Mouse (Mus musculus) layer of hippocampus, adult 9-11 months (tissue): ENCODE results near the gene Tcf12.
A peak's percentile ranks its signal among the peaks of the same experiment; 100 is the strongest.

ENCODE experiments used
- DNase-seq: peaks from one replicate; pipeline ENCODE4 v3.0.0; 2022

Tcf12 gene

DNA sequence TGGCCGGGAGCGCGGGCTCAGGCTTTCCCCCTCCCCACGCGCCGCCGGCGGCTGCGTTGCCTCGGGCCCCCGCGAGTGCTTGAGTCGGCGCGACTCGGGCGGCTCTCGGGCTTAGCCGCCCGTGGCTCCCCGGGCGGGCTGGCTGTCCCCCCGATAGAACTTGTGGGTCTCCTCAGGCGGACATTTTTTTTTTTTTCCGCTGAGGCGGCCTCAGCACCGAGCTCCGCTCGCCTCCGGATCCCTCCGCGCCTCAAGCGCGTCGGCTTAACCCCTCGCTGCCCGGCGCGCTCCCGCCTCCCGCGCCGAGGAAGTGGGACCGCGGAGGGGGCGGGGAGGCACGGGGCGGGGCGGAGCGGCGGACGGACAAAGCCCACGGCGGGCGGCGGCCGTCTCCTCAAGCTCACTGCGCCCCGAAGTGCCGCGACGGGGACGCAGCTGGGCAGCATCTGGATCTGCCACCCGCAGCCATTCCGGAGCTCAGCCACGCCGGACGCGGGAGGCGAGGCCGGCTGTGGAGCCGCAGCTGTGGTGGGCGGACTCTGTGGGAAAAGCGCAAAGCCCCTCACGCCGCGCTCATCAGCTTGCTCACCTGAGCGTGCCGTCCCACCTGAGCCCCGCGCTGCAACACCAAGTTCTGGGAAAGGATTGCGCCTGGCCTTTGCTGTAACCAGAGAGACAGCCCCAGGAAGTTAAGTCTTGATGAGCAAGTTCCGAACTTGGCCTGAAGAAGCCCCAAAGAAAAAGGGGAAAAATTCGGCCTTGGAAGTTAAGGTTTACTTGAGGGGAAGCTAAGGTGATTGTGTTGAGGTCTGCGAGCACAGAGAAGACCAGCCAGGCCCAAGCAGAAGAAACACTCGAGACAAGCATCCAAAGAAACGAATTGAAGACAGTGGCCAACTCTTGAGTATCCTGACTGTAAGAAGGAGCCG is at the start of gene Tcf12:
Gene Tcf12 (minus strand): TSS at position 250 of the 929 bp plus-strand sequence.
- peak; percentile 87 for DNase-seq

DNA sequence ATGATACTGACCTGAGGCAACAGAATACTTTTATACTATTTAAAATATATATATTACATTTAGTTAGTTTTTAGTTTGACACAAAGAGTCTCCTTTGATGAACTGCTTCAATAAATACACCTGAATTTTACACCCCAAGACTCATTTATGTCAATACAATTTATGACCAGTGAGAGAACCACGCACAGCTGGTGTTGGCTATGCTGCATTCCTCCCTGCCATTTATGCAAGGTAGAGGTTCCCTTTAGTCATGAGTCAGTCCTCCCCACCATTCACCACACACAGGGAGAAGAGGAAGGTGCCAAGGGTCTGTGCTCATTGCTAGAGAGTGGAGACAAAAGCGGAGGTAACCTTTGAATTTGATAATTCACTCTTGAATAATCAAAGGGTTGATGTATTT is 46.7 kb upstream of the Tcf12 start:
- DNase-seq, result no peak

DNA sequence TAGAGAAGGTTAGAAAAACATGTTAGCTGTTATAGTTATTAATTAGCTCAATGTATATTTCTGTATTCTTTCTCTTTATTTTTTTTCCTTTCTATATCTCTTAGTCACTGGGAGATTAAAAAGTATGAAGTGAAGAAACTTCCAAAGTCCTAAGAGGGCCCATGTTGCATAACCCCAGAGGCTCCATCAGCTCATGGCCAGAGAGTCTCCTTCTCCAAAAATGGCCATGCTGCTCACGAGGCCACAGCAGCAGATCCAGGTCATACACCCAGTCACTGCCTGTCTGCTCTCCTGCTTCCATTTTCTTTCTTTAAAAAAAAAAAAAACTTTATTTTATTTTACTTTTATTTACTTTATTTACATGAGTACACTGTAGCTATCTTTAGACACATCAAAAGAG is 45.4 kb upstream of the Tcf12 start:
- no peak for DNase-seq

GRCm38 (mm10) chr9:72155250-72156138 is 43.8 kb upstream of the Tcf12 start:
- DNase-seq, result peak; percentile 36

DNA sequence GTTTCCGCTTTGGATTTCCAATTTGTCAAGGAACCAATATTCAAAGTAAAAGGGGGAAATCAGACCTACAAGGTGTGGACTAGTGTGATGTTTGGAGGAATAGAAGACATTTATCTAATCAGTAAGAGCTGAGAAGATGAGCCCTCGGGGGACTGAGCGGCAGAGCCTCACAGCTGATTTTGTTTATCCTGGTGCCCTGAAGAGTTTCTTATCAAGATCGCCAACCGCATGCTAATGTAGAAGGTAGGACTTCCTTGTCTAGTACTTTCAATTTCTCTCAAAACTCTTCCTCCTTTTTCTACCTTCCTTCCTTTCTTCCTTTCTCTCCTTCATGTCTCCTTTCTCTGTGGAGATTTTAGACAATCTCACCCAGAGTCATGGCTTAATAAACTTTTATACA is 32.5 kb upstream of the Tcf12 start:
- no peak for DNase-seq

- DNase-seq, result no peak
Observed at GRCm38 (mm10) chr9:72137899-72138298, 26.2 kb upstream of the Tcf12 start.

- no peak for DNase-seq
Observed at GRCm38 (mm10) chr9:72133772-72134245, 22.1 kb upstream of the Tcf12 start.

DNA sequence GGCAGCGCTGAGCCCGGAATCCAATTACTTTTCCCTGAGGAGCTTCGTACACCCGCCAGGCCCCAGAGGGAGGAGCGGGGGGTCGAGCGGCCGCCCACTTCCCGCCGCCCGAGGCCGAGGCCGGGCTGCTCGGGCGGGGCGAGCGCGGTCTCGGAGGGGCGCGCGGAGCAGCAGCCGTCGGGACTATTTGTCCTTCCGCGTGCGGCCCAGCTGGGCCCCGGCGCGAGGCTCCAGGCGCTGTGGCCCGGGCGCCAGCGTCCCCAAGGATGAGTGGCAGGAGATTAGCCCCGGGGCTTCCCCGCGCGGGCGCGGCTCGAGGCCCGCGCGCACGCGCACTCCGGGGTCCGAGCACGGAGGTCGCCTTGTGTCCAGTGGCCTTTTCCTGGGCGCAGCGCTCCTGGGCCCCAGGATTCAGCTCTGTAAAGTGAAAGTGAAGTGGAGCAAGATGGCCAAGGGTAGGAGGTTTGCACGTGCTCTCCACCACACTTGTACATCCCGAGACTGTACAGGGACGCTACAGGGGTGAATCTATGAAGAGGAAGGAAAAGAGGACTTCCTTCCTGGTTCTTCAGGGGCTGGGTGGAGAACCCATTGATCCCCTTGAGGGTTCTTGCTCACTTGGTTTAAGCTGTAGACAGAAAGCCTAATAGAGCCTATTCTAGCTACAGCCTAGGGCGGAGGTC is 21.6 kb upstream of the Tcf12 start:
- DNase-seq, result peak; percentile 83

DNA sequence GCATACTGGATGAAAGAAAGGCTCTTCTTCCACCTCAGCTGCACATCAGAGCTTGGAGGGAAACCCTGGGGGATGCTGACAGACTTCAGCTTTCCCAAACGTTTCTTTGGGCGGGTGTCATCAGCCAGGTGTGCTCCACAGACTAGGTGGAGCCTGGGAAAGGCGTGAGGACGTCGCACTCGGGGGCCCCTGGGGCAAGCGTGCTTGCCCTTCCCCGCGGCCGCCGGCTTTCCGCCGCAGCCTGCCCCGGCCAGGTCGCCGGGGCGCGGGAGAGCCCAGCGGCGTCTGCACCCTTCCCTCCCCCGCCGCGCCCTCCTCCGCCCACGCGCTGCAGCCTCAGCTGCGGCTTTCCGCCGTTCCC is 21.0 kb upstream of the Tcf12 start:
- DNase-seq, result no peak

- no peak for DNase-seq
Observed at GRCm38 (mm10) chr9:72129884-72130283, 18.2 kb upstream of the Tcf12 start.

DNA sequence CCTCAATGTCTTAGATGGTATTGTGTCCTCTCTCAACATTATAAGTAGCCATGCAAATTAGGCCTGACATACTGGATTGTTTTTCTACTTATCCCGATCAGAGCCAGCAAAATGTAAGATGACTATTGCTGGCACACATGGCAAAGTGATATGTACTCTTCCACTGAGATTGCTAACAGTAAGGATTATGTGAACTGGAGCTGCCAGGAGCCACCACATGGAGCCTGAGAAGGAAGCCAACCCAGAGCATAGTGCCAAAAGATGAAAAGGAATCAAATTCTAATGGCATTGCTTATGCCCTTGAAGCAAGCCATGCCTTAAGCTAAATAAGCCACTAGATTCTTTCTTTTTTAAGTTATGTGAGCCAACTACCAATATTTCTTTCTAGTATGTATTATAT is 13.8 kb upstream of the Tcf12 start:
- no peak for DNase-seq

DNA sequence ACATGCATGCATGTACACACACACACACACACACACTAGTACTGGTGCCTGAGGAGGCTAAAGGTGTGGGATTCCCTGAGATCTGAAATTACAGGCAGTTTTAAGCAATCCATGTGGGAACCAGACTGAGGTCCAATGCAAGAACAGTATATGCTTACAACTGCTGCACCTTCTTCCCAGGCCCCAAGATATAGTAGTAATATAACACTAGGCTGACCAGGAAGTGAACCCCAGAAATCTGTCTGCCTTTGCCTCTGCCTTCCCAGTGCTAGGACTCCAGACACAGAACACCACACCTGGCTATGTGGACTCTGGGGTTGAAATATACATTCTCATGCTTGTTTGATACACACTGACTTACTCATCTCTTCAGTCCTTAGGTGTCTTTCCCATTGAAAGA is 6.8 kb upstream of the Tcf12 start:
- DNase-seq, result no peak

DNA sequence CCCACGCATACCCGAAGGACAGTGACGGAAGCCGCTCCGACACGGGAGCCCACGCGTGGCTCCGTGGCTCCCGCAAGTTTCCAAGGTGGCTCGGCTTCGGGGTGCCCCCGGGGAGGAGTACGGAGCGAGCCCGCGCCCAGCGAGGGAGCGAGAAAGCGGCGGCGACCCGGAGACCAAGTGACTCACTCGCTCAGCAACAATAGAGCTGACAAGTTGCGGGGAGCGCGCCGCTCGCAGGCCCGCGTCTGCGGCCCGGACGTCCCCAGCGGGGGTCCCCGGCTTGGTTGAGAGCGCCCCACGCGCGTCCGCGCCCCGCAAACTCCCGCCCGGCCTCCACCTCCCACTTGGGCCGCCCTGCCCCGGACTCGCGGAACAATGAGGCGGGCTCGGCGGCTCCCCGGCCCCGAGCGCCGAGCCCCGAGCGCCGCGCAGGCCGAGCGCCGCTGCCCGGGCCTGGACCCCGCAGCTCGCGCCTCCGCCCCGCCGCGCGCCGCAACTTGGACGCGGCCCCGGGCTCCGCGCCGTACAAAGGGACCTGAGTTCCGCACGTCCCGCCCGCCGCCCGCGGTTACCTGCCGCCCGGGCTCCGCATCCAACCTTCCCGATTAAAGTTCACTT is 558 bp downstream of the Tcf12 start:
- peak; percentile 35 for DNase-seq

DNA sequence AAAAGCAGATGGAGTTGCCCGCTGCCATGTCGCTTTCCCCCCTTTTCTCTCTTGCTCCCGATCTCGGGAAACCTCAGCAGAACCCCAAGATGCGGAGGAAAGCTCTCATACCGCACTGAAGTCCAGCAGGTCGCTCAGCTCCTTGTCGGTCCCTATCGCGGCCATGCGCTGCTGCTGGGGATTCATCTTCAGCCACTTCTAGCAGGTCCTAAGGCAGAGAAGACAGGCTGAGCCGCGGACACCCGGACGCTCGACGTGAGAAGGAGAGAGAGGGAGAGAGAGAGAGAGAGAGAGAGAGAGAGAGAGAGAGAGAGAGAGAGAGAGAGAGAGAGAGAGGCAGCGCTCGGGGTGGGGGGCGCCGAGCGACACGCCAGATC is 1.1 kb downstream of the Tcf12 start:
- DNase-seq, result peak; percentile 31

- DNase-seq, result no peak
Observed at GRCm38 (mm10) chr9:72103471-72103870, 8.2 kb downstream of the Tcf12 start.

DNA sequence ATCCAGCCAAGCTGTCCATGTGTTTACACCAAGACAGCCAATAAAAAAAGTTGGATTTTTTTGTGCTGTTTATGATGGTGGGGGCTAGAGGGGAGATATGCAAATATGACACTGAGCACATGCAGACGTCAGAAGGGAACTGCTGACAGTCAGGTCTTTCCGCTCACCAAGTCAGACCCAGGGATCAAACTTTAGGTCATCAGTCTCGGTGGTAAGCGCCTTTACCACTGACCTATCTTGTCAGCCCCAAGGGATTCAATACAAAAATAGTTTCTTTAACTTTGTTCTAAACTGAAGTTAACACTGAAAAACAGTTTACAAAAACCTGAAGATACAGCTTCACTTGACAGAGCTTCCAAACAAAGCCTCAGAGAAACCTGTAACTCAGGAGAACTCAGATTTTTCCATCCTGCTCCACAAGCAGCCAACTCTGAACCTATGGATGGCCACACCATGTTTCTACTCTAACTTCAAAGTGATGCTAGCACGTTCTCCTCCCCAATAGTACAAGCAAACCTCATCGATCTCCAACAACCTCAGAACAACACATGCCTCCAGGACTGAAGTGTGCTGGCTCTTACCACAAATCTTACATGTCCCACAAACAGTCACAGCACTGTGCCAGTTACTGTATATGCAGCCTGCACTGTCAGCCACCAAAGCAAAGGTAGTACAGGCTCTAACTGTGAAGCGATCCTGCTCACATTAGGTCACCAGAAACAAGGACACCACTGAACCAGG is 11.6 kb downstream of the Tcf12 start:
- no peak for DNase-seq

DNA sequence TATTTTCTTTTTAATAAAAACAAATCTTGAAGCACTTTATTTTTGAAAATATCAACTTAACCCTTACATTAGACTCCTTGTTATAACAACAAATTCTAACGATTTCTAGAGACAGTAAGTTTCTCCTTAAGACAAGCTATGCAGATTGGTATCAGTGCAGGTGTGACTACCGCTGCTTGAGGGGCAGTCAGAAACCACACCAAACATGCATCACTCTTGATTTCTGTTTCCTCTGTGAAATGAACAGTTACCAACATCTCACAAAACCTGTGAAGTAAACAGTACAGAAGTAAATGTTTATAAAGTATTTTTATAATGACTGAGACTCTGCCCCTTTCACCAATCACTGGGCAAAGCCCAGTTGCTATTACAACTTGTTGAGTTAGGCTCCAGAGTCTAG is 13.6 kb downstream of the Tcf12 start:
- DNase-seq, result no peak

GRCm38 (mm10) chr9:72097083-72097482 is 14.6 kb downstream of the Tcf12 start:
- no peak for DNase-seq

- DNase-seq, result no peak
Observed at GRCm38 (mm10) chr9:72094675-72095074, 17.0 kb downstream of the Tcf12 start.

- no peak for DNase-seq
Observed at GRCm38 (mm10) chr9:72092191-72092590, 19.5 kb downstream of the Tcf12 start.

DNA sequence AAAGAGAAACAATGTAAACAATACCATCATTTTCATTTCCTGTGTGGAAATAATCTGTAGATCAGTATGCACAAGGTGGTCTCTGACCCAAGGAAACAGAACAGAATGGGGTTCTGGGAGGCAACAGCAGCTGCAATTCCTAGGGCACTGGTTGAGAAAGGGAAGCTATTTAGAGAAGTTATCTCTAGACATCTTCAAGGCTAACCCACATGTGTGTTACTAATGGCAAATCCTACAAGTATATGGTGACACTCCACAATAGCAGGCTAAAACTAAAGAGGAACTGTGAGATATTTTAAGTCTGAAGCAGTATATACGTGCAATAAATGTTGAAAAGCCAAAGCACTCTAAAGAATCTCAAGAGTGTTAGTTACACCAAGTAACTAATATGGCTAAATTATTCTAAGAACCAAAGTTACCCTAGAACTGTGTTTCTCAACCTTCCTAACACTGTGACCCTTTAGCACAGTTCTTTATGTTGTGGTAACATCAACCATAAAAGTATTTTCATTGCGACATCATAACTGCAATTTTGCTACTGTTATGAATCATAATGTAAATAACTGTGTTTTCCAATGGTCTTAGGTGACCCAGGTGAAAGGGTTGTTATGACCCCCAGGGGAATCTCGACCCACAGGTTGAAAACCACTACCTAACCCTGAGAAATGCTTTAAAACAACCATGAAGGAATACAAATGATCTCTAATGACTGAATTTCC is 22.6 kb downstream of the Tcf12 start:
- no peak for DNase-seq
